Mouse (Mus musculus) CH12.LX (cell line): ENCODE measurements around the gene Yap1. TPM values are rescaled to one million over a fixed set of nuclear protein-coding genes. Genes with fewer than 3 reads are reported as not detected.

ENCODE experiments used
- DNase-seq: peaks from one replicate; pipeline ENCODE4 v3.0.0-alpha.2; 2013; ENCODE audit errors: extremely low read depth
- H3K27ac ChIP-seq: 2 replicates; pipeline ENCODE4 v1.5.1; 2012; ENCODE audit warnings: low read depth, mild to moderate bottlenecking, control low read depth, moderate library complexity; ENCODE audit not compliant: insufficient read depth
- H3K27me3 ChIP-seq: replicated peaks from 2 replicates; pipeline ENCODE3; 2012; ENCODE audit warnings: inconsistent platforms
- H3K36me3 ChIP-seq, 2 experiments: replicated peaks in 1 of 2; 2 replicates each; pipeline versions ENCODE3 to v1.6.1; 2012; ENCODE audit warnings: inconsistent platforms in 1 of 2, low read length in 1 of 2, mild to moderate bottlenecking in 1 of 2, mixed read lengths in 1 of 2, moderate library complexity in 1 of 2; ENCODE audit not compliant: control insufficient read depth in 1 of 2, insufficient read depth in 1 of 2
- H3K4me1 ChIP-seq, 2 experiments: 2 replicates each; pipeline ENCODE4 v1.6.1; 2012; ENCODE audit warnings: inconsistent platforms in 1 of 2, moderate library complexity in 1 of 2; ENCODE audit not compliant: insufficient read depth in 2 of 2, control insufficient read depth in 1 of 2
- H3K4me2 ChIP-seq: 2 replicates; pipeline ENCODE4 v1.6.1; 2012; ENCODE audit warnings: low read depth, mild to moderate bottlenecking, control low read depth; ENCODE audit not compliant: poor library complexity, insufficient read depth, severe bottlenecking
- H3K4me3 ChIP-seq, 3 experiments: fragments of 150-350 bp in 1 of 3; sonication (generic) in 1 of 3; replicated peaks in 1 of 3; 2 replicates each; pipeline versions ENCODE3 to v1.5.1; 2011 to 2012; ENCODE audit warnings: low read depth in 2 of 3, low read length in 2 of 3, mild to moderate bottlenecking in 2 of 3, moderate library complexity in 2 of 3, control low read depth in 1 of 3, improper control_type of control experiment in 1 of 3, inconsistent platforms in 1 of 3, mixed read lengths in 1 of 3; ENCODE audit not compliant: poor library complexity in 1 of 3
- H3K79me2 ChIP-seq: replicated peaks from 2 replicates; pipeline ENCODE4 v1.6.1; 2012; ENCODE audit warnings: mild to moderate bottlenecking, moderate library complexity; ENCODE audit not compliant: control insufficient read depth, poor library complexity, insufficient read depth, severe bottlenecking; ENCODE audit errors: extremely low read depth
- H3K9ac ChIP-seq: 2 replicates; pipeline ENCODE4 v1.6.1; 2012; ENCODE audit warnings: low read depth, mild to moderate bottlenecking, control low read depth, moderate library complexity; ENCODE audit not compliant: insufficient read depth
- H3K9me3 ChIP-seq: replicated peaks from 2 replicates; pipeline ENCODE3; 2012; ENCODE audit warnings: low read length, inconsistent platforms, mixed read lengths
- CHD2 ChIP-seq: IDR thresholded peaks from 2 replicates; pipeline ENCODE4 v1.6.1; 2011; ENCODE audit warnings: low read length, improper control_type of control experiment
- E2F4 ChIP-seq: IDR thresholded peaks from 2 replicates; pipeline ENCODE4 v1.6.1; 2011; ENCODE audit warnings: low read depth, low read length, improper control_type of control experiment; ENCODE audit not compliant: insufficient replicate concordance
- ELF1 ChIP-seq: IDR thresholded peaks from 2 replicates; pipeline ENCODE4 v1.6.1; 2014; ENCODE audit warnings: low read depth, mild to moderate bottlenecking, inconsistent platforms, low read length, improper control_type of control experiment
- GABPA ChIP-seq: IDR thresholded peaks from 2 replicates; pipeline ENCODE4 v1.6.1; 2012; ENCODE audit warnings: low read depth, low read length, improper control_type of control experiment, inconsistent platforms; ENCODE audit not compliant: insufficient replicate concordance
- HCFC1 ChIP-seq: IDR thresholded peaks from 2 replicates; pipeline ENCODE4 v1.6.1; 2012; ENCODE audit warnings: low read depth, mild to moderate bottlenecking, inconsistent platforms, low read length, improper control_type of control experiment
- JUN ChIP-seq: IDR thresholded peaks from 2 replicates; pipeline ENCODE4 v1.6.1; 2011; ENCODE audit warnings: low read depth, mild to moderate bottlenecking, low read length, improper control_type of control experiment, moderate library complexity; ENCODE audit not compliant: insufficient read depth
- JUND ChIP-seq: conservative IDR thresholded peaks from 2 replicates; pipeline ENCODE4 v1.6.1; 2011; ENCODE audit warnings: low read depth, low read length, improper control_type of control experiment
- KAT2A ChIP-seq: IDR thresholded peaks from 2 replicates; pipeline ENCODE4 v1.6.1; 2012; ENCODE audit warnings: low read length, improper control_type of control experiment, inconsistent platforms; ENCODE audit not compliant: insufficient replicate concordance
- MAFK ChIP-seq: IDR thresholded peaks from 2 replicates; pipeline ENCODE4 v1.6.1; 2011; ENCODE audit warnings: low read length, improper control_type of control experiment; ENCODE audit not compliant: insufficient replicate concordance
- MAX ChIP-seq: IDR thresholded peaks from 2 replicates; pipeline ENCODE4 v1.6.1; 2011; ENCODE audit warnings: low read length, improper control_type of control experiment
- MEF2A ChIP-seq: IDR thresholded peaks from 2 replicates; pipeline ENCODE4 v1.6.1; 2014; ENCODE audit warnings: low read depth, mild to moderate bottlenecking, inconsistent platforms, low read length, improper control_type of control experiment, borderline replicate concordance
- MXI1 ChIP-seq: IDR thresholded peaks from 2 replicates; pipeline ENCODE4 v1.6.1; 2011; ENCODE audit warnings: mild to moderate bottlenecking, low read depth, low read length, improper control_type of control experiment
- MYC ChIP-seq: IDR thresholded peaks from 2 replicates; pipeline ENCODE4 v1.6.1; 2011; ENCODE audit warnings: low read depth, mild to moderate bottlenecking, improper control_type of control experiment, low read length
- NELFE ChIP-seq: IDR thresholded peaks from 2 replicates; pipeline ENCODE4 v1.6.1; 2011; ENCODE audit warnings: low read depth, low read length, improper control_type of control experiment
- NRF1 ChIP-seq: IDR thresholded peaks from 2 replicates; pipeline ENCODE4 v1.6.1; 2014; ENCODE audit warnings: low read depth, mild to moderate bottlenecking, inconsistent platforms, low read length, improper control_type of control experiment, moderate library complexity
- POLR2A ChIP-seq: IDR thresholded peaks from 2 replicates; pipeline ENCODE4 v1.6.1; 2011; ENCODE audit warnings: low read depth, mild to moderate bottlenecking, improper control_type of control experiment, low read length
- RAD21 ChIP-seq: IDR thresholded peaks from 2 replicates; pipeline ENCODE4 v1.6.1; 2011; ENCODE audit warnings: low read depth, mild to moderate bottlenecking, low read length, improper control_type of control experiment, moderate library complexity
- RCOR1 ChIP-seq: conservative IDR thresholded peaks from 2 replicates; pipeline ENCODE4 v1.6.1; 2012; ENCODE audit warnings: low read depth, mild to moderate bottlenecking, inconsistent platforms, low read length, improper control_type of control experiment
- TCF12 ChIP-seq: IDR thresholded peaks from 2 replicates; pipeline ENCODE4 v1.6.1; 2014; ENCODE audit warnings: low read depth, mild to moderate bottlenecking, inconsistent platforms, low read length, improper control_type of control experiment
- UBTF ChIP-seq: IDR thresholded peaks from 2 replicates; pipeline ENCODE4 v1.6.1; 2012; ENCODE audit warnings: low read depth, mild to moderate bottlenecking, inconsistent platforms, low read length, improper control_type of control experiment, moderate library complexity
- USF1 ChIP-seq: IDR thresholded peaks from 2 replicates; pipeline ENCODE4 v1.6.1; 2014; ENCODE audit warnings: low read depth, mild to moderate bottlenecking, inconsistent platforms, low read length, improper control_type of control experiment
- USF2 ChIP-seq: conservative IDR thresholded peaks from 2 replicates; pipeline ENCODE4 v1.6.1; 2011; ENCODE audit warnings: low read depth, low read length, improper control_type of control experiment
- ZKSCAN1 ChIP-seq: IDR thresholded peaks from 2 replicates; pipeline ENCODE4 v1.6.1; 2012; ENCODE audit warnings: low read depth, inconsistent platforms, low read length, improper control_type of control experiment, borderline replicate concordance
- ZMIZ1 ChIP-seq: IDR thresholded peaks from 2 replicates; pipeline ENCODE4 v1.6.1; 2012; ENCODE audit warnings: low read depth, mild to moderate bottlenecking, inconsistent platforms, low read length, improper control_type of control experiment
- ZNF384 ChIP-seq: IDR thresholded peaks from 2 replicates; pipeline ENCODE4 v1.6.1; 2012; ENCODE audit warnings: low read depth, low read length, improper control_type of control experiment, inconsistent platforms
- dilution Hi-C: fragments of 300-500 bp; cut with MboI; formaldehyde crosslinking; loops from 2 replicates; pipeline ENCODE4 v1.14.3; 2020; ENCODE audit warnings: low sequenced_read_pairs; ENCODE audit not compliant: extremely low pct_unique_long_range_greater_than_20kb, extremely low pct_ligation_motif_present
- in situ Hi-C: fragments of 300-500 bp; cut with MboI; formaldehyde crosslinking; loops from 3 replicates; pipeline ENCODE4 v1.14.3; 2019; ENCODE audit warnings: low sequenced_read_pairs, low pct_ligation_motif_present, low pct_unique_long_range_greater_than_20kb, mixed read lengths
- polyA plus RNA-seq: library from polyadenylated mRNA; unstranded; fragments of >175 nt; gene quantifications from 2 replicates; pipeline ENCODE4 v1.2.1, GENCODE M21; 2012; ENCODE audit warnings: low read depth; ENCODE audit not compliant: insufficient read length
- total RNA-seq, 2 experiments: library from RNA; depleted of rRNA; stranded (reverse); fragments of 300-350 nt in 1 of 2; fragments of >200 nt in 1 of 2; gene quantifications; 2 replicates each; pipeline ENCODE4 v1.2.3; 2012 to 2014

The Yap1 gene
- total and polyA plus RNA-seq, 3 experiments = 0.06 TPM; not detected in 2

DNA sequence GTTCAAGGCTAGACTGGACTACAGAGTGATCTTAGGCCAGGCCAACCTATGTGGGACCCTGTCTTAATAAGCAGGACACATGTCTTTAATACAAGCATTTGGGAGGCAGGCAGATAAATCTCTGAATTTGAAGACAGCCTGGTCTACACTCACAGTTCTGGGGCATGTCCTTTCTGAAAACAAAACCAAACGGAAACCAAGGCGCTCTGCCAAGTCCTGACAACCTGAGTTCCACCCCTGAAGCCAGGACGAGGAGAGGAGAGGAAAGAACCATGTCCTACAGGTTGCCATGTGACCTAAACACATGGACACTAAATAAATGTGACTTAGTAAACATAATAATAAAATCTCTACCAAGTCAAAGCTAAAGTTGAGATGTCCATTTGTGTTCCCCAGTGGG, 11.7 kb downstream of the Yap1 start:
- DNase-seq = no peak
- Histone ChIP-seq H3K4me3 (no peak overlapping the region), H3K27me3 (no peaks in the 10 kb centered on the region), H3K9me3 (no peaks in the 10 kb centered on the region), H3K4me2 (no peak overlapping the region), H3K36me3 (no peaks in the 10 kb centered on the region), H3K9ac (no peak overlapping the region), H3K79me2 (no peaks in the 10 kb centered on the region), H3K4me1 (no peaks in the 10 kb centered on the region), H3K27ac (no peak overlapping the region)
- in situ Hi-C loops (no loop called here), dilution Hi-C loops (no loop called here)
- TF ChIP-seq JUND (no peak), POLR2A (no peak), MEF2A (no peak), UBTF (no peak), ZMIZ1 (no peak), CHD2 (no peak), MYC (no peak), RCOR1 (no peak), GABPA (no peak), RAD21 (no peak), MAX (no peak), HCFC1 (no peak), KAT2A (no peak), NELFE (no peak)

- in situ Hi-C loops = no loop called here
Observed at GRCm38 (mm10) chr9:7990897-7991296, 13.5 kb downstream of the Yap1 start.

More at GRCm38 (mm10) chr9:7990897-7991296, 13.5 kb downstream of the Yap1 start:
- H3K79me2 ChIP-seq = no peaks in the 10 kb centered on the region
- no peak overlapping the region for H3K9ac ChIP-seq
- no peaks in the 10 kb centered on the region for H3K36me3 ChIP-seq
- no peak for DNase-seq
- dilution Hi-C loops = no loop called here
- no peaks in the 10 kb centered on the region for H3K9me3 ChIP-seq
- TF ChIP-seq CHD2 (no peak), ZKSCAN1 (no peak), TCF12 (no peak), ZNF384 (no peak), JUN (no peak), USF2 (no peak), E2F4 (no peak), NRF1 (no peak), UBTF (no peak), POLR2A (no peak), MAFK (no peak), JUND (no peak), ELF1 (no peak), USF1 (no peak), KAT2A (no peak), MXI1 (no peak)
- H3K4me1 ChIP-seq = no peaks in the 10 kb centered on the region
- H3K27ac ChIP-seq = no peak overlapping the region
- H3K4me2 ChIP-seq = no peak overlapping the region
- H3K27me3 ChIP-seq = no peaks in the 10 kb centered on the region
- no peak overlapping the region for H3K4me3 ChIP-seq
